Mouse (Mus musculus): ENCODE measurements around the gene Tead3.

Tead3 gene

GRCm38 (mm10) chr17:28311366-28312132 lies 39.1 kb downstream of the Tead3 start:
- in situ Hi-C loops (cut with MseI, MboI), result loop anchor here in 1 of 2 experiments (5.0 kb wide), 1 partner anchor 89 kb away; no protein-coding TSS in a partner anchor

DNA sequence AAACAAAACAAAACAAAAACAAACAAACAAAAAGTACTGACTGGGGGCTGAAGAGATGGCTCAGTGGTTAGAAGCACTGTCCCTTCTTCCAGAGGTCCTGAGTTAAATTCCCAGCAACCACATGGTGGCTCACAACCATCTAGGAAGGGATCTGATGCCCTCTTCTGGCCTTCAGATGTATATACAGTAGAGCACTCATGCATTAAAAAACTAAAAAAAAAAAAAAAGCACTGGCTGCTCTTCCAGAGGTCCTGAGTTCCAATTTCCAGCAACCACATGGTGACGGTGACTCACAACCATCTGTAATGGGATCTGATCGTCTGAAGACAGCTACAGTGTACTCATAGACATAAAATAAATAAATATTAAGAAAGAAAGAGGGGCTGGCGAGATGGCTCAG lies 39.8 kb downstream of the Tead3 start:
- in situ Hi-C loops (cut with MseI, MboI), result loop anchor here in 1 of 2 experiments (5.0 kb wide), 1 partner anchor 89 kb away; no protein-coding TSS in a partner anchor

- in situ Hi-C loops (cut with MseI, MboI), result loop anchor here in 1 of 2 experiments (5.0 kb wide), 1 partner anchor 81 kb away; no protein-coding TSS in a partner anchor
Observed at GRCm38 (mm10) chr17:28308297-28309195, 42.1 kb downstream of the Tead3 start.

DNA sequence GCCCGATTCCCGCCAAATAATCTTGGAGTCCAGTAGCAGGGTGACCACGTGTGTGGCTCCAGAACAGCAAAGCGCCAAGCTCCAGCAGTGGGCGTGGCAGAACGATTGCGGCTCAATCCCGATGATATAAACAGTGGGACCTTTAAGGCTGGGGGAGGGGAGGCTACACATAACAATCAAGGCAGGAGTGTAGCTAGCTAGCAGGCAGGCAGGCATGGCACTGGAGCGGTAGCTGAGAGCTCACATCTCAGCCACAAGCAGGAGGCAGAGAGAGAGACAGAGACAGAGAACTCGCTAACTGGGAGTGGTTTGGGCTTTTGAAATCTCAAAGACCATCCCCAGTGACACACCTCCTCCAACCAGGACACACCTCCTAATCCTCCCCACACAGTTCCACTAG lies 45.4 kb downstream of the Tead3 start:
- in situ Hi-C loops (cut with MseI, MboI), result loop anchor here in 1 of 2 experiments (5.0 kb wide), 1 partner anchor 78 kb away; no protein-coding TSS in a partner anchor

GRCm38 (mm10) chr17:28300850-28301249 lies 49.8 kb downstream of the Tead3 start:
- in situ Hi-C loops (cut with MseI, MboI), result no loop called here

DNA sequence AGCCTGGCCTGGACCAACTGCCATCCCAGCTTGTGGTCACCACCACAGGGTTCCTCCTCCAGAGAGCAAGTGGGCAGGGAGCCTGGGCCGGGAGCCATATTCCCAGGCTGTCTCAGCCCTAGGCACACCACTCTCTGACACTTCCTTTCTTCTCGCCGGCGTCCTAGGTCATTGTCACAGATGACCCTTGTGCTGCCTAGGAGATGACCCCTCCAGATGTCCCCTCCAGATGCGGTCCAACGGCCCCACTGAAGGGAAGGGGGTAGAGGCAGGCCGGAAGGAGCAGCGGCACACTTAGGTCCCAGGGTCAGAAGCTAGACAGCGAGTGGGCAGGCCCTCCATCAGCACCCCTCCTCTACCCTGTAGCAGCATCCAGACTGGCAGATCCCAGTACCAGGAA lies 50.3 kb downstream of the Tead3 start:
- in situ Hi-C loops (cut with MseI, MboI), result no loop called here

DNA sequence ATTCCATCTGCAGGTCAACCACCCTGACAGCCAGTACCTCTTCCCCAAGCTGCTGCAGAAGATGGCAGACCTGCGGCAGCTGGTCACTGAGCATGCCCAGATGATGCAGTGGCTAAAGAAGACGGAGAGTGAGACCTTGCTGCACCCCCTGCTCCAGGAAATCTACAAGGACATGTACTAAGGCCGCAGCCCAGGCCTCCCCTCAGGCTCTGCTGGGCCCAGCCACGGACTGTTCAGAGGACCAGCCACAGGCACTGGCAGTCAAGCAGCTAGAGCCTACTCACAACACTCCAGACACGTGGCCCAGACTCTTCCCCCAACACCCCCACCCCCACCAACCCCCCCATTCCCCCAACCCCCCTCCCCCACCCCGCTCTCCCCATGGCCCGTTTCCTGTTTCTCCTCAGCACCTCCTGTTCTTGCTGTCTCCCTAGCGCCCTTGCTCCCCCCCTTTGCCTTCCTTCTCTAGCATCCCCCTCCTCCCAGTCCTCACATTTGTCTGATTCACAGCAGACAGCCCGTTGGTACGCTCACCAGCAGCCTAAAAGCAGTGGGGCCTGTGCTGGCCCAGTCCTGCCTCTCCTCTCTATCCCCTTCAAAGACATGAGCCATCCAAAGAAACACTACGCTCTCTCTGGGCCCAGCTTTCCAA lies 50.8 kb downstream of the Tead3 start:
- in situ Hi-C loops (cut with MseI, MboI), result no loop called here

DNA sequence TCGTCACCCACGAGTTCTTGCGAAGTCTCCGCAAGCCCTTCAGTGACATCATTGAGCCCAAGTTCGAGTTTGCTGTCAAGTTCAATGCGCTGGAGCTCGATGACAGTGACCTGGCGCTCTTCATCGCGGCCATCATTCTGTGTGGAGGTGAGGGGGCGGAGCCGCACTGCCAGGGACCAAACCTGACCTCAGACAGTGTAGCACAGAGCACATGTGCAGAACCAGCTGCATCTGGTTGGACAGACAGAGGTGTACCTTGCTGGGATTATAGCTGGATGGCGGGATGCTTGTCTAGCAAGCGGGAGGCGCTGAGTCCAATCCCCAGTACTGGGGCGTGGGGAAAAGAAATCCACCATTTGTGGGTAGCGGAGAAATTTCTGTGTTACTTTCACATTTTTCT lies 51.7 kb downstream of the Tead3 start:
- in situ Hi-C loops (cut with MseI, MboI), result no loop called here

- in situ Hi-C loops (cut with MseI, MboI), result no loop called here
Observed at GRCm38 (mm10) chr17:28294449-28295333, 55.9 kb downstream of the Tead3 start.

DNA sequence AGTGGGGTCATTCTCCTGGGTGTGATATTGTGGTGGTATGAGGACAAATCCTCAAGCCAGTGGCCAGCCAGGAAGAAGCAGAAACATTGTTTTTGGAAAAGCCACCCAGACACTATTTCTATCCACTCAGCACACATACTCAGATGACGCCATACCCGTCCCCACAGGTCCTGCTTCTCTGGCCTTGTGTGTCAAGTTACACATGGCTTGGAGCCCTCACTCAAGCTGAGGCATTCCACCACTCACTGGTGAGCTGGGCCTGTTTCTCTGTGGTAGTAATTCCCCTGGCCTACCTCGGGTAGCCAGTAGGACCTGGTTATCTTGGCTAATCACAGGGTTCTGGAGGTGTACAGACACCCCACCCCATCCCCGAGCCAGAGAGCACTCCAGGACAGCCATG lies 56.9 kb downstream of the Tead3 start:
- in situ Hi-C loops (cut with MseI, MboI), result no loop called here

GRCm38 (mm10) chr17:28291346-28291745 lies 59.3 kb downstream of the Tead3 start:
- in situ Hi-C loops (cut with MseI, MboI), result no loop called here

DNA sequence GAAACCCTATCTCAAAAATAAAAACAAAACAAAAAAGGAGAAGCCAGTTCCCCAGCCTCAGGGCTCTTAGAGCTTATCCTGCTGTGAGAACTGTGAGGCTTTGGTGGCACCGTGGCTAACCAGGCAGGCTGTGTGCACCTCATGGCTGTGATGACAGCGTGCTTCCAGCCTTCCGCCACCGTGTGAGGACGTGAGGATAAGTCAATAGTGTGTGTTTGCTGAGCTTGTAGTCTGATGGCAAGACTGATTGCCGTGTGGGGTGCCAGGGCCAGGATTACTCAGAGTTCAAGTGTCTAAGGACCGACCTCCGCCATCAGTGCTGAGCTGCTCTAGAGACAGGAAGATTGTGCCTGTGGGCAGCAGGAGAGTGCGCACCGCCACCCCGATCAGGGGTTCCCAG lies 59.9 kb downstream of the Tead3 start:
- in situ Hi-C loops (cut with MseI, MboI), result no loop called here

- in situ Hi-C loops (cut with MseI, MboI), result no loop called here
Observed at GRCm38 (mm10) chr17:28290262-28290661, 60.4 kb downstream of the Tead3 start.

- in situ Hi-C loops (cut with MseI, MboI), result no loop called here
Observed at GRCm38 (mm10) chr17:28287980-28288379, 62.6 kb downstream of the Tead3 start.

DNA sequence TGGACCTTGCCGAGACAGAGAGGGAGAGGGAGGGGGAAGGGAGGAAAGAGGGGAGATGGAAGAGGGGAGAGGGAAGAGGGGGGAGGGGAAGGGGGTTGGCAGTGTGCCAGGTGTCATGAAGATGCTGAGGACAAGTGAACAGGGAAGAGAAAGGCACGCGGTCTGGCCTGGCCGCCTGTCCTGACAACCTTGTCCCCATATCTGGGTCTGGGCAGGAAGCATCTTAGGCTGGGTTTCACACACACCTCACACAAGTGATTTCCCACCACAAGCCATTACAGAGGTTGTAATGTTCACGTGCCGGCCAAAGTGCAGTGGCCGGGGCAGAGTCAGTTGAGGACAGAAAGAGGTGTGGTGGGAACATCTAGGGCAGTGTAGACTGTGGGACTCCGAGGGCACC lies 63.0 kb downstream of the Tead3 start:
- in situ Hi-C loops (cut with MseI, MboI), result no loop called here

DNA sequence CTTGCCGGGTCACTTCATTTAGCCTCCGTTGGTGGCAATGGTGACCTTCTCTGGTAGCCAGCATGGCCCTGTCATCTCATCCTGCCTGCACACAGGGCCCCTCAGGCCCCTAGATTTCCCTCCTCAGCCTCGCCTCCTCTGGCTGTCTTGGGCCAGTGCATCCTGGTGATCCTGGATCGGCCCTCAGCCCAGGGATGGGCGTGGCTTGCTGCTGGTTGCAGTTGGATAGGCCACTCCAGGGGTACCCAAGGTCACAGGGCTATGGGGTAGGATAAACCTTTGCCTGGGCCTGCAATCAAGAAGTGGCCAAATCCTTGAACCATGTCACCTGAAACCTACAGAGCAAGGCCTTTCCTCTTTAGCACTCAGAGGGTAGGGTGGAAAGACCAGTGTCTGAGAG lies 63.7 kb downstream of the Tead3 start:
- in situ Hi-C loops (cut with MseI, MboI), result no loop called here

- in situ Hi-C loops (cut with MseI, MboI), result no loop called here
Observed at GRCm38 (mm10) chr17:28286133-28286532, 64.5 kb downstream of the Tead3 start.

DNA sequence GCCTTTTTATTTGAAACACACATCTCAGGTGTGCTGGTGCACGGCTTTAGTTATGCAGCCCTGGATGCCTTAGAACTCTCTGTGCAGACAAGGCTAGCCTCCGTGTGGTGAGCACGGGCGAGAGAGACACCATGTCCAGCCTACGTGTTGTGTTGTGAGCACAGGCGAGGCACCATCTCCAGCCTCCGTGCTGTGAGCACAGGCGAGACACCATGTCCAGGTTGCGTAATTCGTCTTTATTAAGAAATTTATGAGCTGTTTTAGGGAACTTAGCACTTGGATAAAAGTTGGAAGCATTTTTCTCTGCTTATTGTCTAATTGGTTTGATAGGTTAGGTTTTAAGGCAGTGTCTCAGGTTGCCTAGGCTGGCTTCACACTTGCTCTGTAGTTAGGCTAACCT lies 67.4 kb downstream of the Tead3 start:
- in situ Hi-C loops (cut with MseI, MboI), result no loop called here

DNA sequence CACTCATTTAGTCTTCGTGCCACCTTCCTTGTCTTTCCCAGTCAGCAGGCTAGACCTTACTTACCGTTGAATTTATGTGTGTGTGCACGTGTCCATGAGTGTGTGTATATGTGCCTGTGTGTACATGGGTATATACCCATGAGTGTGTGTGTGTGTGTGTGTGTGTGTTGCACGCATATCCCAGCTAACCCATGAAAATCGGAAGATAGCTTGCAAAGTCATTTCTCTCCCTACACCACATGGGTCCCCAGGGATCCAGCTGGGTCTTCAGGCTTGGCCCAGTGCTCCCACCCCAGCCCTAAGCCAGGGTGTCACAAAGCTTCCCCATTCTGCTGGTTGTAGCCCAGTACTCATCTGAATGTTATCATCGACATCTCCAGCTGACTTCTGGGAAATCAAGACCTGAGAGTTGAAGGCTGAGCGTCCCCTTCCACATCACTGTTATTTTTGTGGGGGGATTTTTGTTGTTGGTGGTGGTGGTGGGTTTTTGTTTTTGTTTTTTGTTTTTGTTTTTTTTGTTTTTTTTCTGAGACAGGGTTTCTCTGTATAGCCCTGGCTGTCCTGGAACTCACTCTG lies 68.7 kb downstream of the Tead3 start:
- in situ Hi-C loops (cut with MseI, MboI), result no loop called here

Measured in mouse trophoblast stem cell (cell line).